8 mouse cellular contexts compared by ENCODE assay signal in genomic region chr2:12325417-12325816, GRCm38 (mm10). TPM values are rescaled to one million over a fixed set of nuclear protein-coding genes. Genes with fewer than 3 reads are reported as not detected.
DNase-seq lines count a peak whose midpoint lies in the region.

No protein-coding gene starts in this region.

- DNase-seq in ovary, adult 18-20 months (ENCODE audit: low spot score), result peak; percentile 12
- DNase-seq in ovary, postnatal 10 days (ENCODE audit: low spot score), result no peak
- peak; percentile 72 to 79 for DNase-seq in gastrocnemius, postnatal 36 days
- DNase-seq in layer of hippocampus, adult 9-10 months (ENCODE audit: low spot score), result peak; percentile 58
- DNase-seq in urinary bladder, postnatal 25 days (ENCODE audit: low spot score), result peak; percentile 37
- no peak for DNase-seq in frontal cortex, postnatal 10 days (ENCODE audit: low spot score in 2 of 2)
- no peak for DNase-seq in embryo, embryonic 11 days
- no peak for DNase-seq in retina, embryonic 14.5 days (ENCODE audit: low spot score)

- intact Hi-C loops in gastrocnemius, postnatal 36 days (cut with DNase I), result no loop called here

RNA-seq across cellular contexts. Expression of gene Itga8, which starts 23.7 kb away (rescaled TPM):
- 1 to 10 TPM; 2.0 TPM for total RNA-seq in gastrocnemius, postnatal 36 days (2021)

Comparison
In these comparisons a context has a peak if more than half of its experiments do, and no peak if none do; other contexts are left out.
1. DNase-seq: peak in ovary, adult 18-20 months (single experiment), gastrocnemius, postnatal 36 days (2 of 2), layer of hippocampus, adult 9-10 months (single experiment) and urinary bladder, postnatal 25 days (single experiment); none in ovary, postnatal 10 days (single experiment), frontal cortex, postnatal 10 days (0 of 2), embryo, embryonic 11 days (single experiment) and retina, embryonic 14.5 days (single experiment).